In genomic region chr6:131338787-131339186, GRCm38 (mm10) we compare ENCODE assay signal across 24 mouse cellular contexts. TPM values are rescaled to one million over a fixed set of nuclear protein-coding genes. Genes with fewer than 3 reads are reported as not detected.
DNase-seq lines count a peak whose midpoint lies in the region; ATAC-seq and TF ChIP-seq lines count a peak whose summit lies in the region.
"Had no signal": no experiment of that assay in that cellular context is flagged by ENCODE, and none has a peak within 500 bp of the region (broad histone marks: within the 10 kb centered on the region; RNA-seq: fewer than 3 reads in every experiment).

No protein-coding gene starts in this region.

- DNase-seq in gastrocnemius, adult 2 months, result no peak
- DNase-seq: adrenal gland, adult 8-10 months; adrenal gland, postnatal 14 days; adrenal gland, postnatal 36 days; B cell, adult 2 months; cerebellum, adult 11-12 months; cerebellum, adult 2 months; cerebellum, adult 9-10 months; cerebellum, postnatal 10 days; cerebellum, postnatal 25 days; embryo, embryonic 11 days had no signal

- H3K4me3 ChIP-seq in embryonic fibroblast, embryonic 13.5 days (ENCODE audit: insufficient read depth, low read length), result no peak overlapping the region
- H3K4me3 ChIP-seq in intestine, embryonic 16.5 days (ENCODE audit: low read length), result no peak overlapping the region
- no peak overlapping the region for H3K4me3 ChIP-seq in small intestine, adult 2 months (ENCODE audit: low read depth, low read length)
- H3K4me3 ChIP-seq in kidney, embryonic 15.5 days (replicated peaks), result no peak overlapping the region
- H3K4me3 ChIP-seq in gastrocnemius, adult 2 months, result no peak overlapping the region
- H3K4me3 ChIP-seq: embryonic facial prominence, embryonic 13.5 days; embryonic facial prominence, embryonic 15.5 days; forebrain, embryonic 13.5 days; forebrain, embryonic 15.5 days had no signal

- peak overlapping the region; percentile 84 for H3K27ac ChIP-seq in embryonic fibroblast, embryonic 13.5 days (ENCODE audit: insufficient read depth, low read length)
- no peak overlapping the region for H3K27ac ChIP-seq in intestine, embryonic 16.5 days (ENCODE audit: low read length)
- peak overlapping the region; percentile 92 for H3K27ac ChIP-seq in small intestine, adult 2 months (ENCODE audit: insufficient read depth, low read depth, low read length)
- no peak overlapping the region for H3K27ac ChIP-seq in kidney, embryonic 15.5 days
- H3K27ac ChIP-seq in gastrocnemius, adult 2 months, result no peak overlapping the region
- H3K27ac ChIP-seq: embryonic facial prominence, embryonic 13.5 days; embryonic facial prominence, embryonic 15.5 days; forebrain, embryonic 13.5 days; forebrain, embryonic 15.5 days had no signal

- H3K4me2 ChIP-seq in intestine, embryonic 16.5 days (ENCODE audit: low read depth, low read length), result no peak overlapping the region
- H3K4me2 ChIP-seq in kidney, embryonic 15.5 days, result no peak overlapping the region
- H3K4me2 ChIP-seq: embryonic facial prominence, embryonic 13.5 days; embryonic facial prominence, embryonic 15.5 days; forebrain, embryonic 13.5 days; forebrain, embryonic 15.5 days had no signal

- WGBS in intestine, embryonic 16.5 days, result 77% methylated on average over 1 of the region's 1 CpGs
- 34% methylated on average over 1 of the region's 1 CpGs for WGBS in small intestine, adult 2 months
- WGBS in kidney, embryonic 15.5 days, result 68% methylated on average over 1 of the region's 1 CpGs

- no peak for TF ChIP-seq CTCF in embryonic fibroblast, embryonic 13.5 days (IDR thresholded peaks at IDR 0.05; ENCODE audit: borderline replicate concordance, insufficient read depth, low read length)
- no peak for TF ChIP-seq CTCF in small intestine, adult 2 months (IDR thresholded peaks at IDR 0.05; ENCODE audit: extremely low read depth, insufficient read length, insufficient replicate concordance, low read depth, low read length)
- no peak for TF ChIP-seq CTCF in gastrocnemius, adult 2 months (IDR thresholded peaks at IDR 0.05)

- no peaks in the 10 kb centered on the region for H3K36me3 ChIP-seq in intestine, embryonic 16.5 days (ENCODE audit: control insufficient read depth, insufficient read depth, low read length)
- H3K36me3 ChIP-seq in small intestine, adult 2 months (ENCODE audit: control insufficient read depth, insufficient read depth, low read length), result peaks cover 7% of the 10 kb centered on the region; the same call in 1 of the 2 replicates
- H3K36me3 ChIP-seq in kidney, embryonic 15.5 days, result no peaks in the 10 kb centered on the region
- H3K36me3 ChIP-seq: embryonic facial prominence, embryonic 13.5 days; embryonic facial prominence, embryonic 15.5 days; forebrain, embryonic 15.5 days; G1E had no signal

- H3K27me3 ChIP-seq in intestine, embryonic 16.5 days (replicated peaks; ENCODE audit: control insufficient read depth, insufficient read depth, low read length), result no peaks in the 10 kb centered on the region
- H3K27me3 ChIP-seq in small intestine, adult 2 months (ENCODE audit: control insufficient read depth, insufficient read depth, low read length), result no peaks in the 10 kb centered on the region
- no peaks in the 10 kb centered on the region for H3K27me3 ChIP-seq in kidney, embryonic 15.5 days
- H3K27me3 ChIP-seq: embryonic facial prominence, embryonic 13.5 days; embryonic facial prominence, embryonic 15.5 days; forebrain, embryonic 13.5 days; forebrain, embryonic 15.5 days; Patski had no signal

- peak; percentile 51 for ATAC-seq in intestine, embryonic 16.5 days
- no peak for ATAC-seq in kidney, embryonic 15.5 days (replicated peaks; ENCODE audit: low FRiP score)
- ATAC-seq: activated CD4-positive, CD25-positive, alpha-beta regulatory T cell, adult 4 months; CD4-positive, CD25-positive, alpha-beta regulatory T cell, adult 4 months; forebrain, embryonic 13.5 days; forebrain, embryonic 15.5 days; Patski had no signal

- no peaks in the 10 kb centered on the region for H3K9me3 ChIP-seq in intestine, embryonic 16.5 days (ENCODE audit: control insufficient read depth, low read length)
- H3K9me3 ChIP-seq in kidney, embryonic 15.5 days (replicated peaks), result no peaks in the 10 kb centered on the region
- H3K9me3 ChIP-seq: embryonic facial prominence, embryonic 13.5 days; embryonic facial prominence, embryonic 15.5 days; forebrain, embryonic 15.5 days; G1E had no signal

- no peak overlapping the region for H3K9ac ChIP-seq in intestine, embryonic 16.5 days (ENCODE audit: low read depth, low read length)
- no peak overlapping the region for H3K9ac ChIP-seq in kidney, embryonic 15.5 days
- H3K9ac ChIP-seq: embryonic facial prominence, embryonic 13.5 days; embryonic facial prominence, embryonic 15.5 days; forebrain, embryonic 13.5 days; forebrain, embryonic 15.5 days had no signal

- TF ChIP-seq POLR2A in embryonic fibroblast, embryonic 13.5 days (IDR thresholded peaks at IDR 0.05; ENCODE audit: low read depth, low read length), result no peak
- no peak for TF ChIP-seq POLR2A in small intestine, adult 2 months (IDR thresholded peaks at IDR 0.05; ENCODE audit: low read depth, low read length)

- H3K4me1 ChIP-seq in embryonic fibroblast, embryonic 13.5 days (ENCODE audit: control insufficient read depth, insufficient read depth, low read length), result peaks cover 9% of the 10 kb centered on the region; the same call in 1 of the 2 replicates
- H3K4me1 ChIP-seq in intestine, embryonic 16.5 days (ENCODE audit: control insufficient read depth, insufficient read depth, low read length), result 0 out of 2 replicates have a peak, but pooled peaks cover 3% of the 10 kb centered on the region
- H3K4me1 ChIP-seq in small intestine, adult 2 months (ENCODE audit: control insufficient read depth, insufficient read depth, insufficient read length, low read length), result peaks cover 13% of the 10 kb centered on the region; the same call in 1 of the 2 replicates
- no peaks in the 10 kb centered on the region for H3K4me1 ChIP-seq in kidney, embryonic 15.5 days
- H3K4me1 ChIP-seq: embryonic facial prominence, embryonic 13.5 days; embryonic facial prominence, embryonic 15.5 days; forebrain, embryonic 13.5 days; forebrain, embryonic 15.5 days had no signal

- intact Hi-C loops in gastrocnemius, adult 2 months (cut with DNase I), result no loop called here

RNA-seq across cellular contexts. Expression of gene Styk1, which starts 14.6 kb away (rescaled TPM):
- 11.3 and 26.4 TPM in 2 replicates for polyA plus RNA-seq in embryonic fibroblast, embryonic 13.5 days (2011; ENCODE audit: insufficient read length, low read depth, missing spikeins)
- 15.2 and 16.5 TPM in 2 replicates for polyA plus RNA-seq in intestine, embryonic 16.5 days (2015; fragmentation: Nextera tagmentation; extraction: Ambion mirVana)
- 10.4 and 33.0 TPM in 2 replicates for polyA plus RNA-seq in small intestine, adult 2 months (2012; rRNA removed)
- polyA plus RNA-seq in kidney, embryonic 15.5 days (2015; fragmentation: Nextera tagmentation; extraction: Ambion mirVana), result 3.7 and 3.9 TPM in 2 replicates
- total RNA-seq in gastrocnemius, adult 2 months (2021), result 1 to 10 TPM; 1.1 TPM
- total RNA-seq: CH12.LX had no signal
- polyA plus RNA-seq: activated CD4-positive, CD25-positive, alpha-beta regulatory T cell, adult 4 months; CD4-positive, CD25-positive, alpha-beta regulatory T cell, adult 4 months; G1E had no signal

RNA-seq across cellular contexts. Expression of gene Magohb, which starts 45.7 kb away (rescaled TPM):
- polyA plus RNA-seq in embryonic fibroblast, embryonic 13.5 days (2011; ENCODE audit: insufficient read length, low read depth, missing spikeins), result 45.3 and 46.1 TPM in 2 replicates
- 46.1 and 48.2 TPM in 2 replicates for polyA plus RNA-seq in intestine, embryonic 16.5 days (2015; fragmentation: Nextera tagmentation; extraction: Ambion mirVana)
- polyA plus RNA-seq in small intestine, adult 2 months (2012; rRNA removed), result 0.30 and 0.34 TPM in 2 replicates
- 62.1 and 70.2 TPM in 2 replicates for polyA plus RNA-seq in kidney, embryonic 15.5 days (2015; fragmentation: Nextera tagmentation; extraction: Ambion mirVana)
- 1 to 10 TPM; 3.0 to 5.9 TPM for total RNA-seq in gastrocnemius, adult 2 months (2021)
- total RNA-seq: G1E had no signal
- polyA plus RNA-seq: G1E had no signal

RNA-seq across cellular contexts. Expression of gene Ybx3, which starts 49.5 kb away (rescaled TPM):
- polyA plus RNA-seq in embryonic fibroblast, embryonic 13.5 days (2011; ENCODE audit: insufficient read length, low read depth, missing spikeins), result 262 and 295 TPM in 2 replicates
- 31.7 and 33.8 TPM in 2 replicates for polyA plus RNA-seq in intestine, embryonic 16.5 days (2015; fragmentation: Nextera tagmentation; extraction: Ambion mirVana)
- 67.2 and 132 TPM in 2 replicates for polyA plus RNA-seq in small intestine, adult 2 months (2012; rRNA removed)
- polyA plus RNA-seq in kidney, embryonic 15.5 days (2015; fragmentation: Nextera tagmentation; extraction: Ambion mirVana), result 50.3 and 62.9 TPM in 2 replicates
- total RNA-seq in gastrocnemius, adult 2 months (2021), result 1,000 to 10,000 TPM; 1,637 to 2,309 TPM

Comparison
In these comparisons a context has a peak if more than half of its experiments do, and no peak if none do; other contexts are left out.
1. H3K27ac ChIP-seq: peak in embryonic fibroblast, embryonic 13.5 days (single experiment) and small intestine, adult 2 months (single experiment); none in intestine, embryonic 16.5 days (single experiment), kidney, embryonic 15.5 days (single experiment) and gastrocnemius, adult 2 months (single experiment).
2. RNA of gene Magohb, which starts 45.7 kb away (polyA plus RNA-seq): 62.1 to 70.2 TPM in kidney, embryonic 15.5 days, 46.1 to 48.2 TPM in intestine, embryonic 16.5 days and 45.3 to 46.1 TPM in embryonic fibroblast, embryonic 13.5 days; 0.30 to 0.34 TPM in small intestine, adult 2 months; every median in the first group is over 10 times any median in the second.